Mouse (Mus musculus) thymus, postnatal 10 days (tissue): Measurements from ENCODE around the gene Tsku.
A peak's percentile ranks its signal among the peaks of the same experiment; 100 is the strongest.

Experiments used
- DNase-seq, 2 experiments: peaks; one replicate each; pipeline ENCODE4 v3.0.0; 2021; ENCODE audit warnings: low spot score in 2 of 2

Tsku gene

DNA sequence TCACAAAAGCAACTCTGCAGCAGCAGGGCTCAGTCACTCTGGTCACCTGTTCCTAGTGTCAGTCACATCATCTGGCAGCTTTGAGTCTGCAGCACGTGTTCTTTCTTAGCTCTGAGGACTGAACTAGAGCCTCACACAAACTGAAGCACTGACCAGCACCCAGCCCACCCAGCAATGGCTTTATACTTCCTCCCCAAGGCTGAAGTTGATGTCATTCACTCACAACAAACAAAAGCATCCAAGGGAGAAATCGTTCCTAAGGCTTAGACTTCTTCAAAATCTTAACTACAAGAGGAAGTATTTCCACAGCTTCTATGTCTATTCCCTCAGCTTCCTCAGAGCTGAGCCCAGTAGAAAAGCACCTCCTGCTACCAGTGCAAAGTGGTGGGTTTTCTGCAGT lies 32.8 kb downstream of the Tsku start:
- DNase-seq: no peak

DNA sequence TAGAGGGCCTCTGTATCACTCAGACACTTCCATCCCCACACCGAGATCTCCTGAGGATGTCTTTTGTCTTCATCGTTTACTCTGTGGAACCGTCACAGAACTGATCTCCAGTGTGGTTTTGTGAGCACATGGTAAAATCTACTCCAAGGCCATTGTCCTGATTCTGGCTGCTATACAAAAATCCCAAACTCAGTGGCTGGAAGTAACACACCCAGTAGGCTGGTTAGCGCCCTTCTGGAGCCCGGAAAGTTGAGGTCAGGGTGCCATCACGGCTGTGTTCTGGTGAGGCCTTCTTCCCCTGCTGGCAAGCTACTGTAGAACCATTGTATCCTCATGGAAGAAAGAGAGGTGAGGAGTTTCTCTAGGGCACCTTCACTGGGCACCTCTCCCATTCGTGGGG lies 35.1 kb downstream of the Tsku start:
- no peak for DNase-seq

DNA sequence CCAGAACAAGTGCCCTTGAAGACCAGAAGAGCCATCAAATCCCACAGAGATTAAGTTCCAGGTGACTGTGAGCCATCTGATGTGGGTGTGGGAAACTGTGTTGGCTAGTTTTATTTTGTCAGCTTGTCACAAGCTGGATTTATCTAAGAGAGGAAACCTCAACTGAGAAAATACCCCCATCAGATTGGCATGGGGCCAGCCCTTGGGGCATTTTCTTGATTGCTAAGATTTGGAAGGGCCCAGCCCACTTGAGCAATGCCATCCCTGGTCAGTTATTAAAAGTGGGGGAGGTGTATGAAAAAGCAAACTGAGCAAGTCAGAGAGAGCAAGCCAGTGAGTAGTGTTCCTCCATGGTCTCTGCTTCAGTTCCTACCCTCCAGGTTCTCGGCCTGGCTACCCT lies 36.9 kb downstream of the Tsku start:
- no peak for DNase-seq

DNA sequence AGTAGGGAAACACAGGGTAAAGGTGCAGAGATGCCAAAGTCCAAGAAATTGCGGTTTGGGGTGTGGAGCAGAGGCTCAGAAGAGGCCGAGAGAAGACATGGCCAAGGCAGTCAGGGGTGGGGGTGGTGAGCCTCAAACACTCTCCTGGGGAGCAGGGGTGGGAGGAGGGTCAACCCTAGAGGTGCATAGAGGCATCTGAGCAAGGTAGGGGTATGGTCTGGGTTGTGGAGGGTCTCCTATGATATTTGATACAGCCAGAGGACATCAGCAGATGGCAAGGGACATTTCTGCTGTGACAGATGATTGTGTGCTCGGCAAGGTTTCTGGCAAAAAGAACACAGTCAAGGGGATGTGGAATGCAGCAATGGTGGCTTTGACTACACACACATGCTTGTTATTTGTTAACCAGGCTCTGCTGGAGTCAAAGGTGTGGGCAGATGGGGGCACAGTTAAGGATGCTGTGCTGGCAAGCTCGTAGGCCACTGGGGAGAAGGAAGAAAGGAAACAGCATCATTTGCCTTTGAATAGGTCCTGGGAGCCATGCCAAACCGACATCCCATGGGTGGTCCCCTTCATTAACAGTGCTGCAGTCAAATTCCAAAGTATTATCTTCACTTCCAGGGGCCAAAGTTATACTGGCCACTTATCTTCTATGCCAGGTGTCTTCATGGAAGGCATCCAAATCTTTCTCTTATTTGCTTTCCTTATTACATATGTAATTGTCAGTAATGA lies 37.7 kb downstream of the Tsku start:
- DNase-seq: no peak

DNA sequence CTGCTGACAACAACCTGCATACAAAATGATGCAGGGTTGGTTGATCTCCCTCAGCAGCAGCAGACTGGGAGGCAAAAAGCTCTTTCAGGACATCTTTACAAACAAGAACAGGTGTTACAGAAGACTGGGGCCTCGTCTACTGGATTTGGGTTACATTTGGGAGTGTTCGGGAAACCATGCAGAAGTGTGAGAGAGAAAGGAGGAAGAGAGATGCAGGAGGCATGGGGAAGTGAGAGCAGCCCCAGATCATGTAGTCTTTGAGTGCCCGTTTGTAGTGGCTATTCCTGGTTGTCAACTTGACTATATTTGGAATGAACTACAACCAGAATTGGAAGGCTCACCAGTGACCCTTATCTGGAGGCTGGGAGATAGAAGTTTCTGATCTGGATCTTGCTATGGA lies 38.7 kb downstream of the Tsku start:
- DNase-seq: no peak

- DNase-seq: no peak
Measured at GRCm38 (mm10) chr7:98321083-98321482, 40.0 kb downstream of the Tsku start, which contains the start of gene Acer3. Acer3 (minus strand) TSS chr7:98321208.

- no peak for DNase-seq
Measured at GRCm38 (mm10) chr7:98320006-98320556, 41.0 kb downstream of the Tsku start.

DNA sequence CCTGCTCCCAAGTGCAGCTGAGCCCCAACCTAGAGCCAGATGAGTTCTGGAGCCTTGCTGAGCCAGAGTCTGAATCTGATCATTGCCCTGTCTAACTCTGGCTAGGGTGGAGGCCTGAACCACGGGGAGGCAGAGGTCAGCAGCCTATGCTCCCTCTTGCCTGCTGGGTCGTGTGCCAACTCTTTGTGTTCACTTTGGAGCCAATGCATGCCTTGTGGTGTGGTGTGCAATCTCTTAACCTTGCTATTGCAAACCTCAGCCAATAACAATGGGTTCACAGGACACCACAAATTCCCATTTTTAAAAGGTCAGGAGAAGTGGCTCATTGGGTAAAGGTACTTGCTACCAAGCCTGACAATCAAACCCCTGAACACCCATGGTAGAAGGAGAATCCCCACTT lies 44.6 kb downstream of the Tsku start:
- DNase-seq: no peak

GRCm38 (mm10) chr7:98315087-98315486 lies 46.0 kb downstream of the Tsku start:
- DNase-seq: no peak

GRCm38 (mm10) chr7:98312185-98312920 lies 48.8 kb downstream of the Tsku start:
- no peak for DNase-seq

DNA sequence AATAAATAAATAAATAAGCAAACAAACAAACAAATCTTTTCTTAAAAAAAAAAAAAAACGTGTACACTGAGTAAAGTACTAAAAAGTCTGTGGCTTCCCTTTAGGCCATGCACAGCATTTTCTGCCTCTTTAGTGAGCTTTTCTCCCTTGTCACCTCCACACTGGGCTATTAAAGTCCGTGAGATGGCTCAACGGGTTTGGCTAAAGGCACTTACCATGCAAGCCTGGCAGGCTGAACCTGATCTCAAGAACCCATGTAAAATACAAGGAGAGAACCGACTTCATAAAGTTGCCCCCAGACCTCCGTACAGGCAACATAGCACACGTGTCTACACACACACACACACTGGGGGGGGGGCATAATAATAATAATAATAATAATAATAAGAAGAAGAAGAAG lies 50.9 kb downstream of the Tsku start:
- DNase-seq: no peak

DNA sequence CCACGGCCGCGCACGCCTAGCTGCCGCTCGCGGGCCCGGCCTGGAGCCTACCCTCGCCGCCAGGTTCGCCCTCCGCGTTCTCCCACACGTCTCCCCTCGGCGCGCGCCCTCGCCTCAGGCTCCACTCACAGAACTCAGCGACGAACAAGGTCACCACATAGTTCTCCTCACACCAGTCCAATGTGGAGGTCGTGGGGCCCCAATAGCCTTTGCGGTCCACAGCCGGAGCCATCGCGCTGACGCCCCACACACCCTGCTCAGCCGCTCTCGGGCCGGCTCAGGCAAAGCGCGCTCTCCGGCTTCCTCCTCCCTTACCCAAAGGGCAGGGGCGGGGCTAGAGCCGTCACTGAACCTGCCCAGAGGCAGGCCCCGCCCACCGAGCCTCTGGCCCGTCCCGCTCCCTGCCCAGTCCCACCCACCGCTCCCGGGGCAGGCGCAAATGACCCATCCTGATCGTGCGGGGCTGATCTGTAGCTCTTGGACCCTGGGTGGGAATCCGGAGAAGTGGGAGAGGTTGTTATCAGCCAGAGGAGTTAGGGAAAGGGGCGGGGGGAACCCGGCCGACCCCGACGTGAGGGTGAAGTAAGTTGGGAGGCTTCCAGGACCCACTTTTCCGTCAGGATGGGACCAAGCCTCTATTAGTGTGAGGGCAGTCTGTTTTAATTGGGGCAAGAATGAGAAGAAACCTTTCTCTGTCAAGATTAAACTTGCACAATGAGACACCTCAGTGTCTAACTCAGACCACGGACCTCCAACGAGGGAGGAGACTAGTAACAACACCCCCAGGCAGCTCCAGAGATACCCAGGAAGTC lies 51.7 kb downstream of the Tsku start:
- peak; percentile 82 to 92 for DNase-seq

GRCm38 (mm10) chr7:98308607-98309218 lies 52.4 kb downstream of the Tsku start:
- DNase-seq: no peak

DNA sequence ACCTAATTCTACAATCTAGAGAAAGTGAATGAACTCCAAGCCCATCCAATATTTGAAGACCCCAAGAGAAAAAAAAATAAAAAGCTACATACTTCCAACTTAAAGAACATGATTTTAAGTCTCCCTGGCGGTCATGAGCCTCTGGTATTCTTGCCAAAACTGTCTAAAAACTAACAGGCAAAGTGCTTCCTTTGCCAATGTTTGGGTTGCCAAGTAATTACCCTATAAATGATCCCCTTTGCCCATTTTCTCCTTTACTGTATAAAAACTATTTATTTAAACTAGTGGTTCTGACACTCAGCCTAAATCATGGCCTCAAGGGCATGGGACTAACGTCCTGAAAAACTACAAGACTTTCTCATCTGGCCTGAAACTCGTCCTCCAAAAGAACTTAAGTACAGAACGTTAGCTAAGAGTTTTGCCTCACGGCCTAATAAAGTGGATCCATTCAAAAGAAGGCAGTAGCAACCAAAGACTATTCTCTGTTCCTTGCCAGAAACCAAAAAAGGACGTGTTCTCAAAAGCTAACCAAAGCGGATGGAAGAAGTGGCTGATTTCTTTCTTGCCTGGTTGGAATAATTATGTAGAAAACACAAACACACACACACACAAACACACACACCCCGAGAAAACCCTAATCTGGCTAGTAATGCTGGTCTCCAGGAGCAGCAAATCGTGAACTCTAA lies 53.1 kb downstream of the Tsku start:
- DNase-seq: no peak

- no peak for DNase-seq
Measured at GRCm38 (mm10) chr7:98307411-98307810, 53.7 kb downstream of the Tsku start.
